In the genomic region with DNA sequence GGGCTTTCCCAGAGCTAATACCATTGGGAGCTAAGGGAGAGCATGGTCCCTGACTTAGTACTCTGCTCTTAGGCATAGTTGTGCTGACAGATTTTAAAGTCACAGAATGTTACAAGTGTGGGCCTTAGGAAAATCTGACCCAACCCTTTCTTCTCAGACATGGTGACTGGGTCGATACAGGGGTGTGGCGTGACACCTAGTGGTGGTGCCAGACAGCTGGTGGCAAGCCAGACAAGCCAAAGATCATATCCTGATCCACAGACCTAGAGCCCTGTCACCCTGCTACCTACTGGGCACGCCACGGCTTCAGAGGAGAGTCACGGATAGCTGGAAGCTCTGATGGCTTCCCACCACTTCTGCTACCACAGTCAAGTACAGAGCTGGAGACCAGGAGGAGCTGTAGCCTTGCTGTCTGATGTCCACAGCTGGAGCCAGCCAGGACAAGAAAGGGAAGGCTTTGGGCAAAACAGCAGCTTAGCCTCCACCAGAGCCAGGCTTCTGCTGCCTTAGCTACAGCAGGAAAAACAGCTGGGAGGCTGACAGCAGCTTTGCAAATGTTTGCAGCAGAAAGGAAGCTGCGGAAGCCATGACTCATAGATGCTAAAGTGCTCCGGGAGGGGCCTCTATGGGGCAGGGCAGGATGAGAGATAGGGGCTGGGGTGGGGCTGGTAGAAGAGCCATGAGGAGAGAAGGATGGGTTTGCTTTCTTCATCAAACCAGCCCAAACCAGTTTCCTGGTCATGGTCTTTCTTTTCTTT, we compare ENCODE assay signal across 9 mouse cellular contexts. TPM values are rescaled to one million over a fixed set of nuclear protein-coding genes. Genes with fewer than 3 reads are reported as not detected.
DNase-seq lines count a peak whose midpoint lies in the region.
"Had no signal": no experiment of that assay in that cellular context is flagged by ENCODE, and none has a peak within 500 bp of the region (broad histone marks: within the 10 kb centered on the region; RNA-seq: fewer than 3 reads in every experiment).

No protein-coding gene starts in this region.

- peak; percentile 69 to 84 for DNase-seq in adrenal gland, adult (ENCODE audit: inconsistent age in 2 of 2, low spot score in 1 of 2)
- no peak for DNase-seq in adrenal gland, postnatal 4 days (ENCODE audit: low spot score in 2 of 2)
- DNase-seq in MEL-GATA-1-ER (ENCODE audit: extremely low read depth, low read depth): peak; percentile 87
- peak; percentile 76 for DNase-seq in gastrocnemius, postnatal 14 days
- peak; percentile 62 for DNase-seq in kidney, adult 18-20 months
- peak; percentile 78 for DNase-seq in lung, postnatal 14 days
- peak; percentile 63 for DNase-seq in thymus, postnatal 4 days
- DNase-seq in spleen, postnatal 14 days (ENCODE audit: low spot score in 2 of 2): no peak

- intact Hi-C loops in gastrocnemius, postnatal 14 days (cut with DNase I; ENCODE audit: low total_unique reads): no loop called here

RNA-seq across cellular contexts. Expression of gene Capn2, which starts 11.0 kb away (rescaled TPM):
- total RNA-seq in adrenal gland, postnatal 4 days (2021): 10 to 100 TPM; 67.3 to 72.8 TPM
- 10 to 100 TPM; 60.2 to 70.7 TPM for total RNA-seq in gastrocnemius, postnatal 14 days (2021)

RNA-seq across cellular contexts. Expression of gene Capn8, which starts 58.4 kb away (rescaled TPM):
- total RNA-seq in adrenal gland, postnatal 4 days (2021): under 1 TPM in 1 of 2 experiments, not detected in 1; 0.11 TPM
- total RNA-seq in gastrocnemius, postnatal 14 days (2021): not detected
- total RNA-seq: left cerebral cortex, postnatal 25 days had no signal

Comparison
In these comparisons a context has a peak if more than half of its experiments do, and no peak if none do; other contexts are left out.
1. DNase-seq: peak in adrenal gland, adult (2 of 2), MEL-GATA-1-ER (single experiment), gastrocnemius, postnatal 14 days (single experiment), kidney, adult 18-20 months (single experiment), lung, postnatal 14 days (single experiment) and thymus, postnatal 4 days (single experiment); none in adrenal gland, postnatal 4 days (0 of 2) and spleen, postnatal 14 days (0 of 2).